23 mouse cellular contexts compared by ENCODE assay signal in genomic region chr2:169222264-169222663, GRCm38 (mm10).
DNase-seq lines count a peak whose midpoint lies in the region; TF ChIP-seq lines count a peak whose summit lies in the region.
"Had no signal": no experiment of that assay in that cellular context is flagged by ENCODE, and none has a peak within 500 bp of the region (broad histone marks: within the 10 kb centered on the region; RNA-seq: fewer than 3 reads in every experiment).

No protein-coding gene starts in this region.

- peak; percentile 13 to 29 for DNase-seq in frontal cortex, postnatal 36 days (ENCODE audit: low spot score in 2 of 2)
- DNase-seq in frontal cortex, postnatal 10 days (ENCODE audit: low spot score in 2 of 2) = no peak
- no peak for DNase-seq in left cerebral cortex, adult 2 months (ENCODE audit: extremely low spot score in 1 of 2, low spot score in 2 of 2)
- no peak for DNase-seq in left cerebral cortex, postnatal 10 days (ENCODE audit: extremely low spot score in 1 of 2, low spot score in 2 of 2)
- peak; percentile 28 for DNase-seq in ES-CJ7 (ENCODE audit: low read depth, low spot score)
- DNase-seq in left cerebral cortex, adult 8-10 months (ENCODE audit: low spot score in 2 of 2) = peak; percentile 18 to 36
- DNase-seq in cerebellum, adult 18-20 months = no peak
- DNase-seq in neural tube, embryonic 10.5 days (ENCODE audit: extremely low spot score, low spot score) = no peak
- DNase-seq: adrenal gland, postnatal 25 days; cerebellum, adult 8-10 months; cerebellum, postnatal 36 days; gastrocnemius, postnatal 14 days; kidney, adult 18-20 months; kidney, postnatal 25 days; liver; lung, postnatal 36 days; thymus, postnatal 4 days had no signal

- intact Hi-C loops in left cerebral cortex, adult 2 months (cut with DNase I) = no loop called here
- intact Hi-C loops in left cerebral cortex, postnatal 10 days (cut with DNase I) = no loop called here

- H3K27ac ChIP-seq in left cerebral cortex, adult 2 months = peak overlapping the region; percentile 12; the same call in 1 of the 2 replicates
- H3K27ac ChIP-seq: forebrain, embryonic 13.5 days; hindbrain, embryonic 15.5 days; kidney, embryonic 15.5 days; liver, embryonic 14.5 days; lung, embryonic 15.5 days; neural tube, embryonic 12.5 days had no signal

- no peak overlapping the region for H3K4me3 ChIP-seq in left cerebral cortex, adult 2 months
- H3K4me3 ChIP-seq: forebrain, embryonic 13.5 days; hindbrain, embryonic 15.5 days; kidney, embryonic 15.5 days; lung, embryonic 15.5 days; neural tube, embryonic 12.5 days had no signal

- TF ChIP-seq CTCF in left cerebral cortex, adult 2 months (IDR thresholded peaks at IDR 0.05) = no peak

Comparison
In these comparisons a context has a peak if more than half of its experiments do, and no peak if none do; other contexts are left out.
1. DNase-seq: peak in frontal cortex, postnatal 36 days (2 of 2), ES-CJ7 (single experiment) and left cerebral cortex, adult 8-10 months (2 of 2); none in frontal cortex, postnatal 10 days (0 of 2), left cerebral cortex, adult 2 months (0 of 2), left cerebral cortex, postnatal 10 days (0 of 2), cerebellum, adult 18-20 months (0 of 2) and neural tube, embryonic 10.5 days (single experiment).